Mouse (Mus musculus) spleen, adult 2 months (tissue): ENCODE results near the gene Defb43.

ENCODE experiments used
- CTCF ChIP-seq: fragments of 200-500 bp; IDR thresholded peaks from 2 replicates; pipeline ENCODE4 v1.5.1; 2011; ENCODE audit warnings: mild to moderate bottlenecking, inconsistent platforms; ENCODE audit not compliant: insufficient read depth, insufficient read length, insufficient replicate concordance; ENCODE audit errors: extremely low read depth
- POLR2A ChIP-seq: fragments of 200-500 bp; IDR thresholded peaks from 2 replicates; pipeline ENCODE4 v1.6.1; 2011; ENCODE audit warnings: low read depth, low read length, inconsistent platforms

DNA sequence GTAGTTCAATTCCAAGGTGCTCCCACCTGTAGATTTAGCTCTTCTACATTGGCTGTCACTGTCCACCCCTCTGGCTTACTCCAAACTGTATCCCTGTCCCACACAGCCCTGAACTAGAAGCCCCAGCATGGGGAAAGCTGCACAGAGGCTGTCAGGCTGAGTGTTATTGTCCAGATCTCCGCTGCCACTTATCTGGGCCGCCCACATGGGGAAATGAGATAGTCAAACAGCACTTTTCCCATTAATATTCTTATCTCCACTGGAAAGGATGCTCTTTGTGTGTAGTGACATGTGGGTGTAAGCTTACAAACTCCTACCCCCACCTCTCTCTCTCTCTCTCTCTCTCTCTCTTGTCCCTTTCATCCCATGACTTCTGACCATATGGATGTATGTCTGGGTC lies 50.6 kb downstream of the Defb43 start:
- TF ChIP-seq CTCF = no peak
- no peak for TF ChIP-seq POLR2A
